Mouse (Mus musculus) CH12.LX (cell line): ENCODE results near the gene Rnasek. TPM values are rescaled to one million over a fixed set of nuclear protein-coding genes. Genes with fewer than 3 reads are reported as not detected.

ENCODE experiments used
- DNase-seq: peaks from one replicate; pipeline ENCODE4 v3.0.0-alpha.2; 2013; ENCODE audit errors: extremely low read depth
- H3K27ac ChIP-seq: 2 replicates; pipeline ENCODE4 v1.5.1; 2012; ENCODE audit warnings: low read depth, mild to moderate bottlenecking, control low read depth, moderate library complexity; ENCODE audit not compliant: insufficient read depth
- H3K27me3 ChIP-seq: replicated peaks from 2 replicates; pipeline ENCODE3; 2012; ENCODE audit warnings: inconsistent platforms
- H3K36me3 ChIP-seq, 2 experiments: replicated peaks in 1 of 2; 2 replicates each; pipeline versions ENCODE3 to v1.6.1; 2012; ENCODE audit warnings: inconsistent platforms in 1 of 2, low read length in 1 of 2, mild to moderate bottlenecking in 1 of 2, mixed read lengths in 1 of 2, moderate library complexity in 1 of 2; ENCODE audit not compliant: control insufficient read depth in 1 of 2, insufficient read depth in 1 of 2
- H3K4me1 ChIP-seq, 2 experiments: 2 replicates each; pipeline ENCODE4 v1.6.1; 2012; ENCODE audit warnings: inconsistent platforms in 1 of 2, moderate library complexity in 1 of 2; ENCODE audit not compliant: insufficient read depth in 2 of 2, control insufficient read depth in 1 of 2
- H3K4me2 ChIP-seq: 2 replicates; pipeline ENCODE4 v1.6.1; 2012; ENCODE audit warnings: low read depth, mild to moderate bottlenecking, control low read depth; ENCODE audit not compliant: poor library complexity, insufficient read depth, severe bottlenecking
- H3K4me3 ChIP-seq, 3 experiments: fragments of 150-350 bp in 1 of 3; sonication (generic) in 1 of 3; replicated peaks in 1 of 3; 2 replicates each; pipeline versions ENCODE3 to v1.5.1; 2011 to 2012; ENCODE audit warnings: low read depth in 2 of 3, low read length in 2 of 3, mild to moderate bottlenecking in 2 of 3, moderate library complexity in 2 of 3, control low read depth in 1 of 3, improper control_type of control experiment in 1 of 3, inconsistent platforms in 1 of 3, mixed read lengths in 1 of 3; ENCODE audit not compliant: poor library complexity in 1 of 3
- H3K79me2 ChIP-seq: replicated peaks from 2 replicates; pipeline ENCODE4 v1.6.1; 2012; ENCODE audit warnings: mild to moderate bottlenecking, moderate library complexity; ENCODE audit not compliant: control insufficient read depth, poor library complexity, insufficient read depth, severe bottlenecking; ENCODE audit errors: extremely low read depth
- H3K9ac ChIP-seq: 2 replicates; pipeline ENCODE4 v1.6.1; 2012; ENCODE audit warnings: low read depth, mild to moderate bottlenecking, control low read depth, moderate library complexity; ENCODE audit not compliant: insufficient read depth
- H3K9me3 ChIP-seq: replicated peaks from 2 replicates; pipeline ENCODE3; 2012; ENCODE audit warnings: low read length, inconsistent platforms, mixed read lengths
- BHLHE40 ChIP-seq: IDR thresholded peaks from 2 replicates; pipeline ENCODE4 v1.6.1; 2011; ENCODE audit warnings: mild to moderate bottlenecking, low read depth, low read length, improper control_type of control experiment
- CHD1 ChIP-seq: IDR thresholded peaks from 2 replicates; pipeline ENCODE4 v1.6.1; 2012; ENCODE audit warnings: low read depth, low read length, improper control_type of control experiment, inconsistent platforms
- ELF1 ChIP-seq: IDR thresholded peaks from 2 replicates; pipeline ENCODE4 v1.6.1; 2014; ENCODE audit warnings: low read depth, mild to moderate bottlenecking, inconsistent platforms, low read length, improper control_type of control experiment
- ETS1 ChIP-seq: conservative IDR thresholded peaks from 2 replicates; pipeline ENCODE4 v1.6.1; 2012; ENCODE audit warnings: low read depth, mild to moderate bottlenecking, inconsistent platforms, low read length, improper control_type of control experiment, moderate library complexity
- KAT2A ChIP-seq: IDR thresholded peaks from 2 replicates; pipeline ENCODE4 v1.6.1; 2012; ENCODE audit warnings: low read length, improper control_type of control experiment, inconsistent platforms; ENCODE audit not compliant: insufficient replicate concordance
- MAX ChIP-seq: IDR thresholded peaks from 2 replicates; pipeline ENCODE4 v1.6.1; 2011; ENCODE audit warnings: low read length, improper control_type of control experiment
- MXI1 ChIP-seq: IDR thresholded peaks from 2 replicates; pipeline ENCODE4 v1.6.1; 2011; ENCODE audit warnings: mild to moderate bottlenecking, low read depth, low read length, improper control_type of control experiment
- NELFE ChIP-seq: IDR thresholded peaks from 2 replicates; pipeline ENCODE4 v1.6.1; 2011; ENCODE audit warnings: low read depth, low read length, improper control_type of control experiment
- NRF1 ChIP-seq: IDR thresholded peaks from 2 replicates; pipeline ENCODE4 v1.6.1; 2014; ENCODE audit warnings: low read depth, mild to moderate bottlenecking, inconsistent platforms, low read length, improper control_type of control experiment, moderate library complexity
- POLR2A ChIP-seq: IDR thresholded peaks from 2 replicates; pipeline ENCODE4 v1.6.1; 2011; ENCODE audit warnings: low read depth, mild to moderate bottlenecking, improper control_type of control experiment, low read length
- SIN3A ChIP-seq: IDR thresholded peaks from 2 replicates; pipeline ENCODE4 v1.6.1; 2012; ENCODE audit warnings: low read length, improper control_type of control experiment, inconsistent platforms
- TBP ChIP-seq: conservative IDR thresholded peaks from 2 replicates; pipeline ENCODE4 v1.6.1; 2011; ENCODE audit warnings: low read depth, low read length, improper control_type of control experiment
- UBTF ChIP-seq: IDR thresholded peaks from 2 replicates; pipeline ENCODE4 v1.6.1; 2012; ENCODE audit warnings: low read depth, mild to moderate bottlenecking, inconsistent platforms, low read length, improper control_type of control experiment, moderate library complexity
- USF1 ChIP-seq: IDR thresholded peaks from 2 replicates; pipeline ENCODE4 v1.6.1; 2014; ENCODE audit warnings: low read depth, mild to moderate bottlenecking, inconsistent platforms, low read length, improper control_type of control experiment
- USF2 ChIP-seq: conservative IDR thresholded peaks from 2 replicates; pipeline ENCODE4 v1.6.1; 2011; ENCODE audit warnings: low read depth, low read length, improper control_type of control experiment
- ZC3H11A ChIP-seq: IDR thresholded peaks from 2 replicates; pipeline ENCODE4 v1.6.1; 2012; ENCODE audit warnings: low read depth, mild to moderate bottlenecking, inconsistent platforms, low read length, improper control_type of control experiment
- ZMIZ1 ChIP-seq: IDR thresholded peaks from 2 replicates; pipeline ENCODE4 v1.6.1; 2012; ENCODE audit warnings: low read depth, mild to moderate bottlenecking, inconsistent platforms, low read length, improper control_type of control experiment
- ZNF384 ChIP-seq: IDR thresholded peaks from 2 replicates; pipeline ENCODE4 v1.6.1; 2012; ENCODE audit warnings: low read depth, low read length, improper control_type of control experiment, inconsistent platforms
- dilution Hi-C: fragments of 300-500 bp; cut with MboI; formaldehyde crosslinking; loops from 2 replicates; pipeline ENCODE4 v1.14.3; 2020; ENCODE audit warnings: low sequenced_read_pairs; ENCODE audit not compliant: extremely low pct_unique_long_range_greater_than_20kb, extremely low pct_ligation_motif_present
- in situ Hi-C: fragments of 300-500 bp; cut with MboI; formaldehyde crosslinking; loops from 3 replicates; pipeline ENCODE4 v1.14.3; 2019; ENCODE audit warnings: low sequenced_read_pairs, low pct_ligation_motif_present, low pct_unique_long_range_greater_than_20kb, mixed read lengths
- polyA plus RNA-seq: library from polyadenylated mRNA; unstranded; fragments of >175 nt; gene quantifications from 2 replicates; pipeline ENCODE4 v1.2.1, GENCODE M21; 2012; ENCODE audit warnings: low read depth; ENCODE audit not compliant: insufficient read length
- total RNA-seq, 2 experiments: library from RNA; depleted of rRNA; stranded (reverse); fragments of 300-350 nt in 1 of 2; fragments of >200 nt in 1 of 2; gene quantifications; 2 replicates each; pipeline ENCODE4 v1.2.3; 2012 to 2014

Rnasek gene
- total and polyA plus RNA-seq, 3 experiments, result 9.1 to 91.3 (median 25.6) TPM

DNA sequence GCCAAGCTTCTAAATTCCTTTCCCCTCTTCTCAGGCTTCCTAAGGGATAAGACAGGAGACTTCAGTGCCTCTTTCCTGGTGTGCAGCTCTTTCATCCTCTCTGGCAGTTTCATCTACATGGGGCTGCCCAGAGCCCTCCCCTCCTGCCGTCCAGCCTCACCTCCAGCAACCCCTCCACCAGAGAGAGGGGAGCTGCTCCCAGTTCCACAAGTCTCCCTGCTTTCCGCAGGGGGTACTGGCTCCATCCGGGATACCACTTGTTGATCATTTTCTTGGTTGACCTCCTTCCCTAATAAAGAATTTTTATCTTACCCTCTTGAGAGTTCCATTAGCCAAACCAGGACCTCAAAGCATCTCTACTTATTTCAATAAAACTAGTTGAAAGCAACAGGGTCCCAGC lies 23.5 kb downstream of the Rnasek start:
- DNase-seq, result no peak
- no peaks in the 10 kb centered on the region for H3K27me3 ChIP-seq
- no peak overlapping the region for H3K27ac ChIP-seq
- TF ChIP-seq ETS1 (no peak), ZMIZ1 (no peak), NRF1 (no peak), UBTF (no peak), USF2 (no peak), KAT2A (no peak), NELFE (no peak), BHLHE40 (no peak), ELF1 (no peak), POLR2A (no peak), ZNF384 (no peak)
- no peaks in the 10 kb centered on the region for H3K9me3 ChIP-seq
- H3K36me3 ChIP-seq, result peaks cover 5 to 48% of the 10 kb centered on the region in 2 experiments
- no peaks in the 10 kb centered on the region for H3K79me2 ChIP-seq
- H3K4me1 ChIP-seq, result peaks cover 11 to 20% of the 10 kb centered on the region in 2 experiments; a peak in 3 of 4 replicates
- H3K9ac ChIP-seq, result no peak overlapping the region
- no peak overlapping the region for H3K4me3 ChIP-seq
- dilution Hi-C loops (no loop called here), in situ Hi-C loops (no loop called here)
- H3K4me2 ChIP-seq, result no peak overlapping the region

DNA sequence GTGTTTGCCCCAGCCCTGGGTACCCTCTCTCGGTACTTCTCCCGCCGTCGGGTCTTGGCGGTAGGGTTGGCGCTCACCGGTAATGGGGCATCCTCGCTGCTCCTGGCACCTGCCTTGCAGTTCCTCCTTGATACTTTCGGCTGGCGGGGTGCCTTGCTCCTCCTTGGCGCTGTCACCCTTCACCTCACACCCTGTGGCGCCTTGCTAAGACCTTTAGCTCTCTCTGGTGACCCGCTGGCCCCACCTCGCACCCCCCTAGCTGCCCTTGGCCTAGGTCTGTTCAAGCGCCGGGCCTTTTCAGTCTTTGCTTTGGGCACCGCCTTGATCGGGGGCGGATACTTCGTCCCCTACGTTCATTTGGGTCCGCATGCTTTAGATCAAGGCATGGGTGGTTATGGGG lies 24.3 kb downstream of the Rnasek start:
- H3K9ac ChIP-seq, result no peak overlapping the region
- dilution Hi-C loops, result no loop called here
- peaks cover 5 to 48% of the 10 kb centered on the region in 2 experiments for H3K36me3 ChIP-seq
- H3K79me2 ChIP-seq, result no peaks in the 10 kb centered on the region
- no peak overlapping the region for H3K4me2 ChIP-seq
- no peak for TF ChIP-seq UBTF
- no peak for TF ChIP-seq NRF1
- no peak for TF ChIP-seq MAX
- in situ Hi-C loops, result no loop called here
- no peaks in the 10 kb centered on the region for H3K27me3 ChIP-seq
- H3K9me3 ChIP-seq, result no peaks in the 10 kb centered on the region
- no peak for DNase-seq
- peaks cover 11 to 20% of the 10 kb centered on the region in 2 experiments; a peak in 3 of 4 replicates for H3K4me1 ChIP-seq
- H3K27ac ChIP-seq, result no peak overlapping the region
- H3K4me3 ChIP-seq, result no peak overlapping the region

DNA sequence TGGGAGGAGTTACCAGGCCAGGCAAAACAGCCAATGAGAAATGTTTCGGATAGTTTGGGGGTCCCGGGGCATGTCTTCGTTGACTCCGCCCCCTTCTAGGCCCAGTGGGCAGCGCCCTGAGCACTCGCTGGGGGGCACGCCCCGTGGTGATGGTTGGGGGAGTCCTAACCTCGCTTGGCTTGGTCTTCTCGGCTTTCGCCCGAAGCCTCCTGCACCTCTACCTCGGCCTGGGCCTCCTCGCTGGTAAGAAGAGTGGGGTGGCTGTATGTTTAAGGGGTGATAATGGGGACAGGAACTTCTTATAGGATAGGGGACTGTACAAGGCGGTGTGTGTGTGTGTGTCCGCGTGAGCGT lies 24.8 kb downstream of the Rnasek start:
- TF ChIP-seq CHD1 (no peak), BHLHE40 (no peak), ZC3H11A (no peak), MXI1 (no peak), TBP (no peak), ELF1 (no peak), SIN3A (no peak), USF1 (no peak)
- TF ChIP-seq, all 38 proteins: peak for 0
- no peak for DNase-seq
- no peaks in the 10 kb centered on the region for H3K79me2 ChIP-seq
- peaks cover 5 to 48% of the 10 kb centered on the region in 2 experiments for H3K36me3 ChIP-seq
- H3K4me2 ChIP-seq, result no peak overlapping the region
- no peaks in the 10 kb centered on the region for H3K9me3 ChIP-seq
- in situ Hi-C loops, result no loop called here
- no peaks in the 10 kb centered on the region for H3K27me3 ChIP-seq
- peaks cover 9 to 18% of the 10 kb centered on the region in 2 experiments; a peak in 3 of 4 replicates for H3K4me1 ChIP-seq
- H3K4me3 ChIP-seq, result no peak overlapping the region
- H3K9ac ChIP-seq, result no peak overlapping the region
- H3K27ac ChIP-seq, result no peak overlapping the region
- dilution Hi-C loops, result no loop called here
